Mouse (Mus musculus) intestine, postnatal 0 days (tissue): ENCODE measurements around the gene Pde4d. TPM values are rescaled to one million over a fixed set of nuclear protein-coding genes. Genes with fewer than 3 reads are reported as not detected.

Source experiments
- ATAC-seq: fragments of 200-750 bp; cut with Nextera tagmentation; 2 replicates; pipeline ENCODE4 v1.8.0; 2017; ENCODE audit warnings: mild to moderate bottlenecking, moderate TSS enrichment, moderate library complexity
- H3K27ac ChIP-seq: fragments of 300-500 bp; sonication (generic); 2 replicates; pipeline ENCODE4 v1.5.1; 2014; ENCODE audit warnings: mild to moderate bottlenecking, low read depth, low read length, moderate library complexity
- H3K27me3 ChIP-seq: fragments of 300-500 bp; sonication (generic); replicated peaks from 2 replicates; pipeline ENCODE4 v1.6.1; 2014; ENCODE audit warnings: low read length, mixed read lengths; ENCODE audit not compliant: control insufficient read depth, insufficient read depth
- H3K36me3 ChIP-seq: fragments of 300-500 bp; sonication (generic); 2 replicates; pipeline ENCODE4 v1.6.1; 2014; ENCODE audit warnings: mild to moderate bottlenecking, moderate library complexity; ENCODE audit not compliant: control insufficient read depth, insufficient read depth
- H3K4me1 ChIP-seq: fragments of 300-500 bp; sonication (generic); replicated peaks from 2 replicates; pipeline ENCODE4 v1.6.1; 2014; ENCODE audit warnings: antibody characterized with exemption, low read length, mixed read lengths; ENCODE audit not compliant: control insufficient read depth, insufficient read depth
- H3K4me2 ChIP-seq: fragments of 300-500 bp; sonication (generic); replicated peaks from 2 replicates; pipeline ENCODE4 v1.6.1; 2014; ENCODE audit warnings: low read depth, mild to moderate bottlenecking, moderate library complexity
- H3K4me3 ChIP-seq: fragments of 300-500 bp; sonication (generic); 2 replicates; pipeline ENCODE4 v1.5.1; 2014; ENCODE audit warnings: low read depth, low read length
- H3K9ac ChIP-seq: fragments of 300-500 bp; sonication (generic); 2 replicates; pipeline ENCODE4 v1.6.1; 2014; ENCODE audit warnings: mild to moderate bottlenecking, low read depth, low read length
- H3K9me3 ChIP-seq: fragments of 300-500 bp; sonication (generic); 2 replicates; pipeline ENCODE4 v1.6.1; 2016; ENCODE audit warnings: mixed run types; ENCODE audit not compliant: control insufficient read depth
- CTCF ChIP-seq: sonication (generic); IDR thresholded peaks from 2 replicates; pipeline ENCODE4 v1.5.1; 2016; ENCODE audit warnings: low read depth, mild to moderate bottlenecking, control low read depth, antibody characterized with exemption, moderate library complexity
- WGBS: fragments of 180-500 bp; shearing (Covaris S2); extraction: QIAGEN DNeasy Blood & Tissue Kit; methylation state at CpG from one replicate; pipeline ENCODE4 v1.1.7; 2014; 5-methylcytosine and 5-hydroxymethylcytosine counted together
- polyA plus RNA-seq: library from polyadenylated mRNA; unstranded; fragments of >200 nt; fragmentation: Nextera tagmentation; extraction: Ambion mirVana; gene quantifications from 2 replicates; pipeline ENCODE4 v1.2.1, GENCODE M21; 2015

Pde4d gene
- polyA plus RNA-seq, 1 experiment from 2014 or later, result 17.8 TPM

- WGBS, result 47% methylated on average over 3 of the region's 3 CpGs
- no peak overlapping the region for H3K4me3 ChIP-seq
- H3K4me2 ChIP-seq, result no peak overlapping the region
- no peaks in the 10 kb centered on the region for H3K9me3 ChIP-seq
- 0 out of 2 replicates have a peak, but pooled peaks cover 2% of the 10 kb centered on the region for H3K36me3 ChIP-seq
- no peak for ATAC-seq
- TF ChIP-seq CTCF, result no peak
- H3K4me1 ChIP-seq, result 0 out of 2 replicates have a peak, but pooled peaks cover 4% of the 10 kb centered on the region
- H3K9ac ChIP-seq, result no peak overlapping the region
- no peak overlapping the region for H3K27ac ChIP-seq
- no peaks in the 10 kb centered on the region for H3K27me3 ChIP-seq
Observed at GRCm38 (mm10) chr13:109820866-109821265, 1371.1 kb downstream of the Pde4d start.

GRCm38 (mm10) chr13:109821725-109822412, 1372.1 kb downstream of the Pde4d start:
- no peak overlapping the region; the same call in 1 of the 2 replicates for H3K9ac ChIP-seq
- H3K4me2 ChIP-seq, result peak overlapping the region; percentile 66
- 0 out of 2 replicates have a peak, but pooled peaks cover 4% of the 10 kb centered on the region for H3K4me1 ChIP-seq
- WGBS, result 5% methylated on average over 8 of the region's 8 CpGs
- no peak; the same call in 1 of the 2 replicates for TF ChIP-seq CTCF
- no peaks in the 10 kb centered on the region for H3K27me3 ChIP-seq
- no peaks in the 10 kb centered on the region for H3K9me3 ChIP-seq
- H3K4me3 ChIP-seq, result peak overlapping the region; percentile 30
- H3K36me3 ChIP-seq, result no peaks in the 10 kb centered on the region
- peak overlapping the region; percentile 88 for H3K27ac ChIP-seq
- peak; percentile 69 for ATAC-seq

- Histone ChIP-seq H3K27ac (peak overlapping the region; percentile 88), H3K4me1 (peaks cover 4% of the 10 kb centered on the region; the same call in 1 of the 2 replicates), H3K4me2 (peak overlapping the region; percentile 66), H3K4me3 (peak overlapping the region; percentile 30), H3K9ac (no peak overlapping the region; the same call in 1 of the 2 replicates), H3K36me3 (no peaks in the 10 kb centered on the region), H3K27me3 (no peaks in the 10 kb centered on the region), H3K9me3 (no peaks in the 10 kb centered on the region)
- TF ChIP-seq CTCF, result 0 out of 2 replicates have a peak, but pooled peaks have one; percentile 6
- under 1% methylated on average over 15 of the region's 15 CpGs for WGBS
- peak; percentile 88 for ATAC-seq
Observed at GRCm38 (mm10) chr13:109822413-109823298, 1372.9 kb downstream of the Pde4d start.

GRCm38 (mm10) chr13:109823307-109824031, 1373.7 kb downstream of the Pde4d start:
- Histone ChIP-seq H3K27me3 (no peaks in the 10 kb centered on the region), H3K9ac (no peak overlapping the region)

GRCm38 (mm10) chr13:109825891-109826290, 1376.1 kb downstream of the Pde4d start:
- Histone ChIP-seq H3K9me3 (no peaks in the 10 kb centered on the region), H3K4me3 (no peak overlapping the region), H3K4me1 (peaks cover 8% of the 10 kb centered on the region; the same call in 1 of the 2 replicates), H3K4me2 (no peak overlapping the region), H3K9ac (no peak overlapping the region), H3K27ac (no peak overlapping the region), H3K36me3 (no peaks in the 10 kb centered on the region), H3K27me3 (no peaks in the 10 kb centered on the region)
- ATAC-seq, result no peak
- WGBS, result 84% methylated on average over 6 of the region's 6 CpGs
- no peak for TF ChIP-seq CTCF

More at GRCm38 (mm10) chr13:109823307-109824031, 1373.7 kb downstream of the Pde4d start:
- H3K9me3 ChIP-seq, result no peaks in the 10 kb centered on the region
- no peak for TF ChIP-seq CTCF
- no peaks in the 10 kb centered on the region for H3K36me3 ChIP-seq
- no peak overlapping the region for H3K27ac ChIP-seq
- H3K4me1 ChIP-seq, result peaks cover 8% of the 10 kb centered on the region; the same call in 1 of the 2 replicates
- no peak for ATAC-seq
- 22% methylated on average over 11 of the region's 11 CpGs for WGBS
- peak overlapping the region; percentile 66 for H3K4me2 ChIP-seq
- H3K4me3 ChIP-seq, result no peak overlapping the region
